Mouse (Mus musculus): ENCODE measurements at regions not wholly inside any gene's neighbourhood (a gene's known extent, or its start where the extent isn't known, plus 50 kb on each side); places are given as distances from the start of the nearest gene placed in this dataset.

DNA sequence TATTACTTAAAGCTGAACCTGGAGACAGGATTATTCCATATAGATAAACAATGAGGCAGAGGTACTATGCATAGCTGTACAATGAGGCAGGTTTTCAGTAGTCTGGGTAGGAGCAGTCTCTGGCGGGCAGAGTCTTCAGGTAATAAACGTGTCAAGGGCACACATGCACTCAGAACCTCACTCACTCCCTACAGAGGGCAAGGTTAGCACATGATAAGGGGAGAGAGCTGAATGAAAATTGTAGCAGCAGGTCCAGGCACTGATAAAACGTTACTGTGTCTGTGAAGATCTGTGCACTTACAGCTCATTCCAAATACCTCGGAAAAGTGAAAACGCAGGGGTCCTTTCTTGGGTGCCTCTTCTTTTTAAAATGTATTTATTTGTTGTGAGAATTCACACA, 120.9 kb upstream of the Itga4 start:
- in situ Hi-C loops (cut with MboI) = no loop called here

DNA sequence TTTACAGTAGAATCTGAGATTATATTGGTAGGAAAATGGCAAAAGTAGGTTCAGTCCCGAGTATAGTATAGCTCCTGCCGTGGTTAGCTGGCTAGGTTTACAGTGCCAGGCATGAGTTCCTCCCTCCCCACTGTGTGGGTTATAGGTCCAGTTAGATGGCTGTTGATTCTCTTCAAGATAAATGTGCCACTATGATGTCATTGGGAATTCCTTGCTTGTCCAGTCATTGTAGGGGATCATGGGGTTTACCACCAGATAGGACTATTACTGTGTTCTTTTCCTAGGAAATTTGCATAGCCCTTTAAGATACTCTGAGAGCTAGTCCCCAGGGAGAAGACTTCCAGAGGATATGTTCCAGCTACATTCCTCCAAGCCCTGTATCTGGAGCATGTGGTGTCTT, 119.2 kb upstream of the Itga4 start:
- in situ Hi-C loops (cut with MboI) = no loop called here

- in situ Hi-C loops (cut with MboI) = no loop called here
Observed at GRCm38 (mm10) chr2:79136619-79137458, 118.4 kb upstream of the Itga4 start.

GRCm38 (mm10) chr2:79137694-79138171, 117.5 kb upstream of the Itga4 start:
- in situ Hi-C loops (cut with MboI) = no loop called here

DNA sequence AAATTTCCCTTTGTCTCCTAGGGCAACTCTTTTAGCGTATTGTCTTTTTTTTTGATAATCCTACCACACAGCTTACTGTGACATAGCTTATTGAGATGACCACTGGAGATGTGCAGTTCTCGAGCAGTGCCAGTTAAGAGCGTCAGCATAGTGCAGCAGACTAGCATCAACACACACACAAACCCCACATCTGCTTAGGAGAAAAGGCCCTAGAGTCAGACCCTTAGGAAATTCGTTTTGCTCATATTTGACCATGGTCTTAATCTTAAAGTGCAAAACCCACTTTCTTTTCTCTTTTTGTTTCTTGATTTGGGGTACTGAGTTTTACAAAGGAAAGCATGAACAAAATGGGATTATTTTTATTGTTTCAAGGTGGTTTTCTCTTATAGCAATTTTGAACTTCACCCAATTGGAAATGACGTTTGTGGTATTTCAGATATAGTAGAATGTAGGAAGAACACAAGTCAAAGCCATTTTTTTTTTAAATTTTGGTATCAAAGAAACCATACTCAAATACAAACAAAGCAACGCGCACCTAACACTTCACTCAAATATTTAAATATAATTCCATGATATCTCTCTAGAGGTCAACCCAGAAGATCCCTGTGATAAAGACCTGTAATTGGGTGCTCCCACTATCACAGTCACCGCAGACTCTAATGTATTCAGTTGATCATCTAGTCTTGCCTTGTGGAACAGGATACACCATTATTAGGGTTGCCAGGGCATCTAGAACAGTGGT, 116.7 kb upstream of the Itga4 start:
- in situ Hi-C loops (cut with MboI) = no loop called here

- in situ Hi-C loops (cut with MboI) = no loop called here
Observed at GRCm38 (mm10) chr2:79141961-79142360, 113.3 kb upstream of the Itga4 start.

DNA sequence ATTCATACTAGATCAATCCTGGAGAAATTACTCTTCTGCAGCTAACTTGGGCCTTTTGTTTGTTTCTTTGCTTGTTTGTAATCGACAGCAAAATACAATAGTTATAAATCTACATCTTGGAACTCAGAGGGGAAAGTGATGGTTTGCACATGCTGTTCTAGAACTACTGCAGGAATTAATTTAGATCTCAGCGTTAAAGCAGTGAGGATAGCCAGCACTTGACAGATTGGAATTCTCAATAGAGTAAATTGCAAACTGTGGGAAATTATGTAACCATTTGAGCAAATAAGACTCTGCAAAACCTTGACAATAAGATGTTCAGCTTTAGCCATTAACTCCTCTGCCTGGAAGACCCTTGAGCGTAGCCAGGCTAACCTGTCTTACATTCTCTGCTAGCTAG, 112.0 kb upstream of the Itga4 start:
- in situ Hi-C loops (cut with MboI) = no loop called here

DNA sequence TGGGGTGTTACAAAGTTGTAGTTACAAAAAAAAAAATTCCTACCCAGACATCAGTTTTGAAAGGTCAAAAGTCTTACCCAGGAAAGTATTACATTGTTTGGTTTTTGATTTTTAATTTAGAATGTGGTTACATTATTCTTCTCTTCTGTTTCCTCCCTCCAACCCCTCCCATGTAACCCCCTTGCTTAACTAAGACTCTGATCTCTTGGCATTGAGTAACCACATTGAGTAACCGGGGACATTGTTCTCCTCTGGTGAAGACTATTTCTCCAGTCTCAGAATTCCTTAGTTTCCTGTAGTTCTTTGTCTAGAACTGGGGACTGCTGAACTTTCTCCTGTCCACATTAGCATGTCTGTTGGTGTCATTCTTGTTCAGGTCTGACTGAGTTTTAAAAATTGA, 109.3 kb upstream of the Itga4 start:
- in situ Hi-C loops (cut with MboI) = no loop called here

- in situ Hi-C loops (cut with MboI) = no loop called here
Observed at GRCm38 (mm10) chr2:79146563-79146962, 108.7 kb upstream of the Itga4 start.

GRCm38 (mm10) chr2:79149012-79149698, 106.1 kb upstream of the Itga4 start:
- in situ Hi-C loops (cut with MboI) = no loop called here

- in situ Hi-C loops (cut with MboI) = no loop called here
Observed at GRCm38 (mm10) chr2:79151610-79152009, 103.6 kb upstream of the Itga4 start.

DNA sequence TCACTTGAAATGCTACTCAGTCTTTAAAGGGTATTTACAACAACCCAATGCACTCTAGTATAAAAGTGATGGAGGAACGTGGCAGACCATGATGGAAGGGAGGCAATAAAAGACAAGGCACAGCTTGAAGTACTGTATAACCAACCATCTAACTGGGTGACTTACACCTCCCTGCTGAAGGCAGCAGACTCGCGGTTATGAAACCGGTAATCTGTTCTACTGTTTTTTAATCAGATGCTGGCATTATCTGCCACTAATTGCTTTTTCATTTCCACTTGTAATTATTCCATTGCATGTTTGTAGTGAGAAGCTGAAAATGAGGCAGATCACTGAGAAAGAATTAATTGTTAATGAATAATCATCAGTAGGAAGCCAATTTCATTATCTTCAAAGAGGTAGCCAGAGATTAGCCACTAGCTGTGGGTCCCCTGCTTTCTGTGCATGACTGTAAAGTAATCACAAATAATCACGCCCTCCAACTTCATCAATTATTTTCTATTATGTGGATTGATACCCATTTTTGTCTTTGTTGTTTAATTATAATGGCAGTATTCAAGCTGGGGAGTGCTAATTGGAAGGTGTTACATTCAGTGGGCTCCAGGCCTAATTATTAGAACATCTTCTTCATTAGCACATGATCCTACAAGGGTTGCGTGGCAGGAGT, 103.1 kb upstream of the Itga4 start:
- in situ Hi-C loops (cut with MboI) = no loop called here

DNA sequence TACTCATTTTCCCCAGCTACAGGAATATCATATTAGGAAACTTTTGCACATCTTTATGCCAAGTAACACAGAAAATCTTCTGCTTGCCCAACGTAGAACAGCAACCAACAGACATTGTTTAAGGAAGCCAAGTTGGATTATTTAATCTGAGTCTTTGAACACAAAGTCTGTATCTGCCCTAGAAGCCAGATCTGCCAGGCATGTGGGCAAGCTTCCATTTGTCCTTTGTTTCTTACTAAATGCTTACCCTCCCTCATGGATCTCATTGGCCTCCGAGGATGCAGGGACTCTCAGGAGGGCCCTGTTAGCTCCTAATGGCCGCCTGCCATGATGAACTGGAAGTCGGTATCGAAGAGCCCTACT, 102.5 kb upstream of the Itga4 start:
- in situ Hi-C loops (cut with MboI) = no loop called here

DNA sequence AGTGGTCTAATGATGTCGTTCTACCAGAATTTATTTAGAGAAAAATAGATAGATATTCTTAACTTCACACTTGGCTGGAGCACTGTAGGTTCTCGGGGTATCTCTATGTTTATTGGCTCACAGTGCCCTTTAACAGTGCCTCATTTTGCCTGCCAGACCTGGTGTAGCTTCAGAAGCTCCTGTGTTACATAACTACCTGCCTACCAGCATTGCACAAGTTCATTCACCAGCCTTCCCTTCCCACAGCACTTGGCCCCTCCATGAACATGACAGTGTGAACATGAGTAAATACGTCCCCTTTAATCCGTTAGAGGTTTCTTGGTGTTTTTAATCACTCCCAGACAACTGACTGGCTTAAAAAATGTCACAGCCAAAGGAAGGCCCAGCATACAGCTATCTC, 102.2 kb upstream of the Itga4 start:
- in situ Hi-C loops (cut with MboI) = no loop called here

DNA sequence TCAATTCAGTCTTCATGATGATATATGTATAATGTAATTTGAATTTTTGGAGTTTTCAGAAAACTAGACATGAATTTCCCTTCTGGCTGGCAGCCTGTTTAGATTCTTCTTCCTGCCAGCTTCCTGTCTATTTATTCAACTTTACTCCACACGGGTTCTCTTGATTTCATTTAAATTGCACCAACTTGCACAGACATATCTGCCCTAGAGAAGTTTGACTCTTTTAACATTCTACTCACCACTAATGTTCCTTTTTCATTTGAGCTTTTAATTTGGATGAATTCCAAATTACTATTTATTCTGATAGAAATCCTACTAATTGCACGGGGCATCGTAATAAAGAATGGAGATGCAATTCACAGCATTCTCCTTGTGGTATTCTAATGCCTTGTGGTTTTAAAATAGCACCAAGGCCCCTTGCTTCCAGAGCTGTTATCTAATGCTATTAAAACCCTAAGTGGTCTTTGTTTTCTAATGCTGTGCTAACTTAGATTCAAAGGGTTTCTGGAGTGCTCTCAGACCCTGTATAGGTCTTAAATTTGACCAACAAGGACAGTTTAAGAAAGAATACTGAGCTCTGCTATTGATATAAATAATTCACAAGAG, 96.7 kb upstream of the Itga4 start:
- in situ Hi-C loops (cut with MboI) = no loop called here

DNA sequence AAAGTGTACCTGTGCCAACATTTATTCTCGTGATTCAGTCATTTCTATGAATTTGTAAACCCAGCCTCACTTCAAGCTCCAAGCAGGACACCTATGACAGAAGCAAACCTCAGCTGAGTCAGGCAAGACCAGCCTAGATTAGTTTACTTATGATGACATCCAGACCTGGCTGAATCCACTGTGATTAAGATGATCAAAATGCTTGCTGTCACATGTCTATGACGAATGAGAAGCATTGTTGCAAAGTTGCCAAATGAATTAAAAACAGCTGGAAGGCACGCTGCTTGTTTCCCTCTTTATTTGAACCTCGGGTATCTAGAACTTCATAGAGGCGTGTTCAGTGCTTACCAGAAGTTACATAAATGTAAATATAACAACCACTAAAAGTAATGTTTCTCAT, 95.9 kb upstream of the Itga4 start:
- in situ Hi-C loops (cut with MboI) = no loop called here

DNA sequence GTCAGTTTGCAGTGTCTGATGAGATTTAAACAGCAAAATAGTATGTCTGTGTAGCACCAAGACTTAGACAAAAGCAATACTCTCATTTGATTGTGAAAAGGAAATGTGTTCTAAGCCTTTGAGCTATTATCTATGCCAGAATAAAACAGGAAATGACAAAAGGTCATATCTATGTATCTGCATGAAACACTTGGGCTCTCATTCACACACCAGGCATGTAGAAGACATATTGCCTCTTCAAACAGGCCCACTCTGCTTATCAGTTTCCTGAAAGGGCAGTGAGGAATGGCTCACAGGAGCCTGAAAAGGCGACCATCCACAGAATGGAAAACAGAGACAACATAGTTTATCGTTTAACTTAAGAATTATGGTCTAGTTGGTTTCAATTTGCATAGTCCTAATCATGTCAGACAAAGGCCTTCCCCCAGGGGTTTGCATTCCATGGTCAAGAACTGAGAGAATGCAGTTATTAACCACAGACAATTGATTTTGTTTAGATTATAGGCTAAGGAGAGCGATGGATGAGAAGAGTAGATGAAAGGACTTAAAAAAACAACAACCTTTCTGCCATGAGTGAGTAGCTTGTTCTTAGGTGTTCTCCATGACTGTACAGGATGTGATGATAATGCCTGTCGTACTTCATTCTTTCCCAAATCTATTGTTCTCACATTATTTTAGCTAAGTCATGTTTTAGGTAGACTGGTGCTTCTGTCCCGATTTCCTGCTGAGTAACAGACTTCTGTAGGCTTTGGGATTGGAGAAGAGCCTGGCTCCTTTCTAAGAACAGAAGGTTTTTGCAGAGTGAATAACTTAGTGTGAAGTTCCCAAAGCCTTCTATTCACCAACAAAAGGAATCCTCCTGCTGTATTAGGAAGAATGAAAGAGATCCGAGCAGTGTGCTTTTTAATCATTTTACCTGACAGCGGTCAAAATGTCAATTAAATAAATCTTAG, 82.0 kb upstream of the Itga4 start:
- in situ Hi-C loops (cut with MboI) = no loop called here

DNA sequence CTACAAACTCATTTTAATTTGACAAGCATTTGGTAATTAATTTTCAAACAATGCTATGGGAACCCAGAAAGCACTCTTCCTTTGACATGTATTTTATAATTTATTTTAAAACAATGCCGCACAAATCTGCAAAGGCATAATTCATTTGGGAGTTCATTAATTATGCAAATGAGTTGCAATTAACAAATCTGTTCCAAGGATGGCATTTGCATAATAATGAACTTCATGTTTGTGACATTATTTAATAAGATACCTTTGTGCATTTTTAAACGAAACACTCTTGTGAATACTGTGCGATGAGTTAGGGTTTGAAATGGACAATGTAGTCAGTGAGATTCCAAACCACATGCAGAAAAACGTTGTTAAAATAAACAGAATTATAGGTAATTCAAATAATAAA, 80.9 kb upstream of the Itga4 start:
- in situ Hi-C loops (cut with MboI) = no loop called here

- in situ Hi-C loops (cut with MboI) = no loop called here
Observed at GRCm38 (mm10) chr2:79180782-79181181, 74.4 kb upstream of the Itga4 start.

DNA sequence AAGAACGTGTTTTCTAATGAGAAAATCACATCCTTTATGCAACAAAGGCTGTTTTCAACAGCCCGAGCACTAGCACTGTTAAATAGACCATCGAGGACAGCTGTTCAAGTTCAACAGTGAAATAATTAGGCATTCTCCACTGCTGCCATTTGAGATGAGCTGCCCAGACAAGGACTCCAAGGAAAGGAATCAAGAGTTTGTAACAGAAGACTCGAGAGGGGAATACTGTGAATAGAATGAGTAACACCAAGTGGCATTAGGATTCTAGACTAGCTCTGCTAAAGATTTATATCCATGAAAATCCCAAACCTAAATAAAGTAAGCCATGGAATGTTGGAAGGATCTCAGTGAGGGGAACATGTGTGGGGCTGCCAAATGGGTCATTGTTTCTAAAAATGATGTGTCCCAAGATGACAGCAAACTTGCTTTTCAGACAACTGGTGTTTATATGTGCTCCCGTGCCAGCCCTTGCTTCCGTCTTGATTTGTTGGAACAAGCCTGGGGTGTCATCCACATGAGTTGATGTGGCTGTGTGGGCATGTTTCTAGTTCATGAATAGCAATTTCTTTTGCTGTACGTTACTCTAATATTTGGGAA, 72.1 kb upstream of the Itga4 start:
- in situ Hi-C loops (cut with MboI) = no loop called here
